In genomic region chr16:37384821-37385344, GRCm38 (mm10) we compare ENCODE assay signal across 8 mouse cellular contexts. TPM values are rescaled to one million over a fixed set of nuclear protein-coding genes. Genes with fewer than 3 reads are reported as not detected.
A peak's percentile ranks its signal among the peaks of the same experiment; 100 is the strongest.
DNase-seq lines count a peak whose midpoint lies in the region; ATAC-seq and TF ChIP-seq lines count a peak whose summit lies in the region.

Gene Stxbp5l, minus strand, starts transcription at chr16:37384962.

- H3K9ac ChIP-seq in ES-Bruce4 (ENCODE audit: low read depth, poor library complexity, severe bottlenecking), result peak within 1 kb of the TSS; percentile 37; the same call in 1 of the 2 replicates

- peak within 1 kb of the TSS; percentile 92 for H3K4me3 ChIP-seq in ES-Bruce4 (ENCODE audit: low read depth, low read length)
- H3K4me3 ChIP-seq in cerebellum, adult 2 months (replicated peaks; ENCODE audit: insufficient read depth, low read depth, low read length), result peak within 1 kb of the TSS; percentile 62
- H3K4me3 ChIP-seq in layer of hippocampus, adult 2 months, result peak within 1 kb of the TSS; percentile 66

- no peak within 1 kb of the TSS for H3K27ac ChIP-seq in ES-Bruce4 (ENCODE audit: insufficient read depth, low read length)
- peak within 1 kb of the TSS; percentile 83 for H3K27ac ChIP-seq in cerebellum, adult 2 months (ENCODE audit: insufficient read depth, low read length)
- H3K27ac ChIP-seq in layer of hippocampus, adult 2 months, result peak within 1 kb of the TSS; percentile 97

- WGBS in cerebellum, adult 2 months, result 1% methylated on average over 33 of the region's 33 CpGs

- TF ChIP-seq POLR2A in ES-Bruce4 (IDR thresholded peaks at IDR 0.05; ENCODE audit: insufficient read depth, low read length), result no peak
- TF ChIP-seq POLR2A in cerebellum, adult 2 months (IDR thresholded peaks at IDR 0.05; ENCODE audit: borderline replicate concordance, insufficient read depth, low read length), result peak; percentile 81

- no peaks in the 10 kb centered on the region for H3K36me3 ChIP-seq in ES-Bruce4 (ENCODE audit: control insufficient read depth, insufficient read depth, low read length, poor library complexity, severe bottlenecking)

- H3K4me1 ChIP-seq in ES-Bruce4 (ENCODE audit: control insufficient read depth, insufficient read depth, low read length), result no peaks in the 10 kb centered on the region
- H3K4me1 ChIP-seq in cerebellum, adult 2 months (ENCODE audit: control insufficient read depth, insufficient read depth, low read length), result peaks cover 2% of the 10 kb centered on the region; the same call in 1 of the 2 replicates

- DNase-seq in cerebellum, adult 2 months, result peak; percentile 97 to 99
- peak; percentile 94 for DNase-seq in heart, postnatal 4 days
- peak; percentile 96 to 97 for DNase-seq in layer of hippocampus, adult 2 months (ENCODE audit: low spot score in 2 of 2)
- peak; percentile 69 to 77 for DNase-seq in lung, adult 18-20 months
- peak; percentile 77 for DNase-seq in ovary, postnatal 10 days (ENCODE audit: low spot score)
- peak; percentile 10 for DNase-seq in thymus, postnatal 0 days (ENCODE audit: low spot score)

- TF ChIP-seq CTCF in ES-Bruce4 (IDR thresholded peaks at IDR 0.05; ENCODE audit: low read depth, low read length), result no peak
- TF ChIP-seq CTCF in cerebellum, adult 2 months (IDR thresholded peaks at IDR 0.05; ENCODE audit: borderline replicate concordance, insufficient read depth, low read depth, low read length), result no peak
- TF ChIP-seq CTCF in layer of hippocampus, adult 2 months (conservative IDR thresholded peaks at IDR 0.05), result no peak

- ATAC-seq in frontal cortex, adult (ENCODE audit: low TSS enrichment), result peak; percentile 93

- no peaks in the 10 kb centered on the region for H3K9me3 ChIP-seq in ES-Bruce4 (replicated peaks; ENCODE audit: control insufficient read depth, insufficient read depth, low read length, poor library complexity, severe bottlenecking)

- no peak for TF ChIP-seq EP300 in ES-Bruce4 (IDR thresholded peaks at IDR 0.05; ENCODE audit: insufficient read depth, low read depth, low read length)

- H3K27me3 ChIP-seq in ES-Bruce4 (ENCODE audit: control insufficient read depth, insufficient read depth, low read length, poor library complexity, severe bottlenecking), result no peaks in the 10 kb centered on the region
- H3K27me3 ChIP-seq in cerebellum, adult 2 months (ENCODE audit: control insufficient read depth, insufficient read depth, low read length), result no peaks in the 10 kb centered on the region

RNA-seq across cellular contexts. Expression of gene Stxbp5l, which starts in this region (rescaled TPM):
- polyA plus RNA-seq in ES-Bruce4 (2011; ENCODE audit: insufficient read depth, insufficient read length, low read depth, missing spikeins), result 0.18 and 0.52 TPM in 2 replicates
- polyA plus RNA-seq in cerebellum, adult 2 months (2012; rRNA removed), result 20.0 and 25.4 TPM in 2 replicates
- total RNA-seq in heart, postnatal 4 days (2021), result under 1 TPM; 0.16 to 0.48 TPM
- total RNA-seq in layer of hippocampus, adult 2 months (2021), result 100 to 1,000 TPM; 145 to 151 TPM
- polyA plus RNA-seq in thymus, postnatal 0 days (2015; fragmentation: Nextera tagmentation; extraction: Ambion mirVana), result 0.07 and 0.09 TPM in 2 replicates

Comparison
In these comparisons a context has a peak if more than half of its experiments do, and no peak if none do; other contexts are left out.
1. RNA of gene Stxbp5l (total RNA-seq): 145 to 151 TPM in layer of hippocampus, adult 2 months; 0.16 to 0.48 TPM in heart, postnatal 4 days; every median in the first group is over 10 times any median in the second.
2. RNA of gene Stxbp5l (polyA plus RNA-seq): 20.0 to 25.4 TPM in cerebellum, adult 2 months; 0.18 to 0.52 TPM in ES-Bruce4 and 0.07 to 0.09 TPM in thymus, postnatal 0 days; every median in the first group is over 10 times any median in the second.
3. Peak in DNase-seq in heart, postnatal 4 days; RNA of the gene not detected or under 1 TPM.
4. Peak in DNase-seq in thymus, postnatal 0 days; RNA of the gene not detected or under 1 TPM.
5. DNase-seq: peak in every context shown above with its lines; median percentile 98 in cerebellum, adult 2 months; 96 in layer of hippocampus, adult 2 months; 94 in heart, postnatal 4 days; 77 in ovary, postnatal 10 days; 73 in lung, adult 18-20 months; 10 in thymus, postnatal 0 days.
6. Peak in every context shown above with its lines, with median percentiles within 50 percentile points of each other: H3K4me3 ChIP-seq.